1 mouse cellular context compared by ENCODE assay signal in the genomic region with DNA sequence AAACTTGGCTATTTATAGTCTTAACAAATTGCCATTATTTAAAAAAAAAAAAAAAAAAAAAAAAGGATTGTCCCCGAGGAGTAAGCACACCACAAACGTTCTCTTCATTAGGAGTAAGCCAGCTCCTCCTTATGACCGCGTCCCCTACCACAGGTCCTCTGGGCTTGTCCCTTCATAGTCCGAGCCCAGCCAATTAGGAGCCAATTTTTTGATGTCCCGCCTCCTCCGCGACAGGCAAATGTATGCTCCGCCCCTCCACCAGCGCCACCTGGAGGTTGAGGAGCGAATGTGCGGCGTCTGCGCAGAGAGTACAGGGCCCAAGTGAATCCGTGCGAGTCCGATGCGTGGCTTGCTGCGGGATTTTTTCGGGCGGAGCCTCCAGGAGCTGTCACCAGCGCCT.
TF ChIP-seq lines count a peak whose summit lies in the region.

No protein-coding gene starts in this region.

TF ChIP-seq in MEL, 35 proteins besides CTCF, POLR2A, EP300 and RAD21 (continued from another document):
- TF ChIP-seq JUND (IDR thresholded peaks at IDR 0.05; ENCODE audit: low read depth, low read length) = no peak
- TF ChIP-seq ZNF384 (IDR thresholded peaks at IDR 0.05; ENCODE audit: low read depth, low read length) = peak; percentile 69
- TF ChIP-seq HCFC1 (IDR thresholded peaks at IDR 0.05; ENCODE audit: low read depth, low read length) = peak; percentile 68
- no peak for TF ChIP-seq GABPA (IDR thresholded peaks at IDR 0.05; ENCODE audit: low read depth, low read length)
- TF ChIP-seq CHD1 (IDR thresholded peaks at IDR 0.05; ENCODE audit: low read depth, low read length) = no peak
- no peak for TF ChIP-seq MYB (IDR thresholded peaks at IDR 0.05; ENCODE audit: low read depth, low read length)
- TF ChIP-seq MXI1 (IDR thresholded peaks at IDR 0.05; ENCODE audit: low read depth, low read length) = peak; percentile 54; the same call in 1 of the 2 replicates
- peak; percentile 79 for TF ChIP-seq NRF1 (IDR thresholded peaks at IDR 0.05; ENCODE audit: insufficient read depth, low read depth, low read length, poor library complexity, severe bottlenecking)
- no peak for TF ChIP-seq GATA1 (IDR thresholded peaks at IDR 0.05; ENCODE audit: low read depth, low read length)
- no peak for TF ChIP-seq POLR2AphosphoS5 (IDR thresholded peaks at IDR 0.05; ENCODE audit: borderline replicate concordance, low read depth, low read length)
- TF ChIP-seq ELF1 (IDR thresholded peaks at IDR 0.05; ENCODE audit: low read depth, low read length) = no peak
- 0 out of 2 replicates have a peak, but pooled peaks have one; percentile 8 for TF ChIP-seq MAZ (IDR thresholded peaks at IDR 0.05; ENCODE audit: low read depth, low read length)
- TF ChIP-seq SIN3A (IDR thresholded peaks at IDR 0.05; ENCODE audit: low read length) = peak; percentile 41; the same call in 1 of the 2 replicates
